Mouse (Mus musculus) midbrain, embryonic 11.5 days (tissue): ENCODE data around the gene Tut7. TPM values are rescaled to one million over a fixed set of nuclear protein-coding genes. Genes with fewer than 3 reads are reported as not detected.

Source experiments
- ATAC-seq: fragments of 200-750 bp; cut with Nextera tagmentation; 2 replicates; pipeline ENCODE4 v1.8.0; 2017; ENCODE audit warnings: moderate TSS enrichment, moderate library complexity; ENCODE audit not compliant: low FRiP score
- DNase-seq: peaks from one replicate; pipeline ENCODE4 v3.0.0; 2015; ENCODE audit warnings: low spot score; ENCODE audit errors: missing footprints
- H3K27ac ChIP-seq: fragments of 300-500 bp; sonication (generic); 2 replicates; pipeline ENCODE4 v1.5.1; 2014; ENCODE audit warnings: low read depth, low read length
- H3K27me3 ChIP-seq: fragments of 300-500 bp; sonication (generic); 2 replicates; pipeline ENCODE4 v1.6.1; 2014; ENCODE audit warnings: mild to moderate bottlenecking, low read length, moderate library complexity, mixed read lengths; ENCODE audit not compliant: control insufficient read depth, insufficient read depth
- H3K36me3 ChIP-seq: fragments of 300-500 bp; sonication (generic); 2 replicates; pipeline ENCODE4 v1.6.1; 2014; ENCODE audit warnings: mild to moderate bottlenecking, low read length, moderate library complexity, mixed read lengths; ENCODE audit not compliant: control insufficient read depth, insufficient read depth
- H3K4me1 ChIP-seq: fragments of 300-500 bp; sonication (generic); 2 replicates; pipeline ENCODE4 v1.6.1; 2014; ENCODE audit warnings: low read length; ENCODE audit not compliant: control insufficient read depth, insufficient read depth
- H3K4me2 ChIP-seq: fragments of 300-500 bp; sonication (generic); 2 replicates; pipeline ENCODE4 v1.6.1; 2014; ENCODE audit warnings: mild to moderate bottlenecking, moderate library complexity
- H3K4me3 ChIP-seq: fragments of 300-500 bp; sonication (generic); 2 replicates; pipeline ENCODE4 v1.5.1; 2014; ENCODE audit warnings: low read depth, low read length
- H3K9ac ChIP-seq: fragments of 300-500 bp; sonication (generic); 2 replicates; pipeline ENCODE4 v1.6.1; 2014; ENCODE audit warnings: low read length
- H3K9me3 ChIP-seq: fragments of 300-500 bp; sonication (generic); 2 replicates; pipeline ENCODE4 v1.6.1; 2016; ENCODE audit warnings: low read length; ENCODE audit not compliant: control insufficient read depth
- WGBS: fragments of 180-500 bp; shearing (Covaris S2); extraction: QIAGEN DNeasy Blood & Tissue Kit; methylation state at CpG from one replicate; pipeline ENCODE4 v1.1.7; 2014; 5-methylcytosine and 5-hydroxymethylcytosine counted together
- polyA plus RNA-seq: library from polyadenylated mRNA; unstranded; fragments of >200 nt; fragmentation: Nextera tagmentation; extraction: Ambion mirVana; gene quantifications from 2 replicates; pipeline ENCODE4 v1.2.1, GENCODE M21; 2014

Gene Tut7
- polyA plus RNA-seq, 1 experiment from 2014 or later: 47.2 TPM

GRCm38 (mm10) chr13:59836101-59836798 is 13.3 kb upstream of the Tut7 start:
- Histone ChIP-seq H3K36me3 (no peaks in the 10 kb centered on the region), H3K9ac (no peak overlapping the region), H3K4me2 (no peak overlapping the region), H3K4me1 (no peaks in the 10 kb centered on the region), H3K27ac (no peak overlapping the region), H3K4me3 (no peak overlapping the region), H3K27me3 (no peaks in the 10 kb centered on the region), H3K9me3 (no peaks in the 10 kb centered on the region)
- 85% methylated on average over 14 of the region's 14 CpGs for WGBS
- ATAC-seq (no peak), DNase-seq (peak; percentile 82)

- DNase-seq (peak; percentile 49), ATAC-seq (no peak)
- H3K4me3 ChIP-seq: no peak overlapping the region
- no peaks in the 10 kb centered on the region for H3K4me1 ChIP-seq
- no peak overlapping the region for H3K9ac ChIP-seq
- WGBS: 63% methylated on average over 4 of the region's 4 CpGs
- H3K4me2 ChIP-seq: no peak overlapping the region
- no peaks in the 10 kb centered on the region for H3K27me3 ChIP-seq
- no peaks in the 10 kb centered on the region for H3K36me3 ChIP-seq
- H3K27ac ChIP-seq: no peak overlapping the region
- H3K9me3 ChIP-seq: no peaks in the 10 kb centered on the region
Observed at GRCm38 (mm10) chr13:59834786-59835452, 12.0 kb upstream of the Tut7 start.

GRCm38 (mm10) chr13:59832871-59833270 is 9.9 kb upstream of the Tut7 start:
- DNase-seq (peak; percentile 53), ATAC-seq (no peak)
- Histone ChIP-seq H3K4me3 (no peak overlapping the region), H3K27me3 (no peaks in the 10 kb centered on the region), H3K9me3 (no peaks in the 10 kb centered on the region), H3K4me1 (no peaks in the 10 kb centered on the region), H3K36me3 (no peaks in the 10 kb centered on the region), H3K4me2 (no peak overlapping the region), H3K27ac (no peak overlapping the region), H3K9ac (no peak overlapping the region)
- 83% methylated on average over 7 of the region's 7 CpGs for WGBS

- DNase-seq (peak; percentile 17), ATAC-seq (no peak)
- no peak overlapping the region for H3K9ac ChIP-seq
- no peaks in the 10 kb centered on the region for H3K4me1 ChIP-seq
- no peaks in the 10 kb centered on the region for H3K27me3 ChIP-seq
- 74% methylated on average over 7 of the region's 7 CpGs for WGBS
- H3K36me3 ChIP-seq: no peaks in the 10 kb centered on the region
- H3K9me3 ChIP-seq: no peaks in the 10 kb centered on the region
- no peak overlapping the region for H3K27ac ChIP-seq
- no peak overlapping the region for H3K4me3 ChIP-seq
- no peak overlapping the region for H3K4me2 ChIP-seq
Observed at GRCm38 (mm10) chr13:59832454-59832853, 9.5 kb upstream of the Tut7 start.

GRCm38 (mm10) chr13:59825966-59826365 is 3.0 kb upstream of the Tut7 start:
- peaks cover 4% of the 10 kb centered on the region; the same call in 1 of the 2 replicates for H3K4me1 ChIP-seq
- H3K9ac ChIP-seq: no peak overlapping the region
- DNase-seq: peak; percentile 57
- no peaks in the 10 kb centered on the region for H3K36me3 ChIP-seq
- H3K27me3 ChIP-seq: no peaks in the 10 kb centered on the region
- no peak for ATAC-seq
- no peak overlapping the region for H3K4me2 ChIP-seq
- no peaks in the 10 kb centered on the region for H3K9me3 ChIP-seq
- H3K27ac ChIP-seq: no peak overlapping the region
- H3K4me3 ChIP-seq: no peak overlapping the region

- Histone ChIP-seq H3K36me3 (peaks cover 4% of the 10 kb centered on the region; the same call in 1 of the 2 replicates), H3K27me3 (no peaks in the 10 kb centered on the region), H3K4me3 (no peak overlapping the region), H3K4me1 (peaks cover 6% of the 10 kb centered on the region; the same call in 1 of the 2 replicates), H3K27ac (no peak overlapping the region), H3K9me3 (no peaks in the 10 kb centered on the region), H3K9ac (no peak overlapping the region), H3K4me2 (no peak overlapping the region)
- ATAC-seq: no peak
- WGBS: 77% methylated on average over 3 of the region's 3 CpGs
- no peak for DNase-seq
Observed at GRCm38 (mm10) chr13:59820836-59821235, 2.1 kb downstream of the Tut7 start.

- no peak for DNase-seq
- Histone ChIP-seq H3K27ac (no peak overlapping the region), H3K9ac (peak overlapping the region; percentile 36; the same call in 1 of the 2 replicates), H3K36me3 (peaks cover 4% of the 10 kb centered on the region; the same call in 1 of the 2 replicates), H3K27me3 (no peaks in the 10 kb centered on the region), H3K4me2 (peak overlapping the region; percentile 17; the same call in 1 of the 2 replicates), H3K4me3 (no peak overlapping the region), H3K9me3 (no peaks in the 10 kb centered on the region), H3K4me1 (peaks cover 6% of the 10 kb centered on the region; the same call in 1 of the 2 replicates)
- ATAC-seq: no peak
- 77% methylated on average over 4 of the region's 4 CpGs for WGBS
Observed at GRCm38 (mm10) chr13:59820114-59820513, 2.8 kb downstream of the Tut7 start.

GRCm38 (mm10) chr13:59817352-59817751 is 5.6 kb downstream of the Tut7 start:
- Histone ChIP-seq H3K36me3 (peaks cover 10% of the 10 kb centered on the region), H3K9ac (no peak overlapping the region), H3K9me3 (no peaks in the 10 kb centered on the region), H3K27ac (no peak overlapping the region), H3K4me3 (no peak overlapping the region), H3K4me1 (peaks cover 6% of the 10 kb centered on the region; the same call in 1 of the 2 replicates), H3K27me3 (no peaks in the 10 kb centered on the region), H3K4me2 (no peak overlapping the region)
- ATAC-seq (no peak), DNase-seq (no peak)
- 93% methylated on average over 4 of the region's 4 CpGs for WGBS

- ATAC-seq (no peak), DNase-seq (no peak)
- Histone ChIP-seq H3K4me1 (no peaks in the 10 kb centered on the region), H3K4me2 (no peak overlapping the region), H3K27ac (no peak overlapping the region), H3K9ac (no peak overlapping the region), H3K9me3 (no peaks in the 10 kb centered on the region), H3K36me3 (peaks cover 19% of the 10 kb centered on the region), H3K27me3 (no peaks in the 10 kb centered on the region), H3K4me3 (no peak overlapping the region)
- 80% methylated on average over 6 of the region's 6 CpGs for WGBS
Observed at GRCm38 (mm10) chr13:59814109-59814591, 8.8 kb downstream of the Tut7 start.
